Mouse (Mus musculus): ENCODE data around the gene Sprr2h. TPM values are rescaled to one million over a fixed set of nuclear protein-coding genes. Genes with fewer than 3 reads are reported as not detected.

The Sprr2h gene
- polyA plus RNA-seq, 1 experiment: 1.8 TPM

DNA sequence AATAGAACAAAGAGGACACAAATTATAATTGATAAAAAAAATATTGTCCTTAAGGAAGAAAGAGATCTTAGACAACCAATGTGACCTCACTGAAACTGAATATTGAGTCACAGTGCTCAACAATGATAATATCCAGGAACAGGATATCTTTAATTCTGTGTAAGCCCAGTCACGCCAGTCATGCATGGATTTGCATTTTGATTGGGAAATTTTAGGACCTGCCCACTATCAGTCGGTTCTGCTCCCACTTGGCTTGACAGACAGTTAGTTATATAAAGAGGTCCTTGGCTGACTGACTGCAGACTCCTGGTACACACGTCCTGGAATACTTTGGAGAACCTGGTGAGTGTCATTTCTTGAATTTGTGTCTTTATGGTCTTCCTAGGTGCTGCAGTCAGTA, 20.6 kb upstream of the Sprr2h start, which contains the start of gene Sprr2f:
TSS of gene Sprr2f (plus strand) at position 301 of the 400 bp plus-strand sequence.
- Histone ChIP-seq H3K4me3 (ENCODE audit: insufficient read depth, poor library complexity, severe bottlenecking) (no peak within 1 kb of the TSS), H3ac (ENCODE audit: control insufficient read depth, insufficient read length, low read depth) (no peak within 1 kb of the TSS), H3K36me3 (ENCODE audit: control insufficient read depth, insufficient read depth) (no peaks in the 10 kb centered on the region), H3K79me3 (ENCODE audit: low read depth) (no peaks in the 10 kb centered on the region), H3K79me2 (ENCODE audit: control insufficient read depth, insufficient read depth) (no peaks in the 10 kb centered on the region), H3K27me3 (ENCODE audit: control insufficient read depth, insufficient read depth, insufficient read length) (no peaks in the 10 kb centered on the region)
- no peak for TF ChIP-seq MYOD1 (IDR thresholded peaks at IDR 0.05; ENCODE audit: control insufficient read depth, insufficient read length, low read depth)
- no peak for TF ChIP-seq CTCF (IDR thresholded peaks at IDR 0.05; ENCODE audit: control insufficient read depth, insufficient read depth, insufficient read length)
- TF ChIP-seq MYOG (IDR thresholded peaks at IDR 0.05; ENCODE audit: control insufficient read depth, extremely low read depth, insufficient read length): no peak
- TF ChIP-seq MAX (IDR thresholded peaks at IDR 0.05): no peak
- no peak for TF ChIP-seq FOSL1 (IDR thresholded peaks at IDR 0.05; ENCODE audit: insufficient read depth, low read length, poor library complexity, severe bottlenecking)
- no peak for TF ChIP-seq USF1 (IDR thresholded peaks at IDR 0.05; ENCODE audit: low read depth)
- TF ChIP-seq CEBPB (IDR thresholded peaks at IDR 0.05; ENCODE audit: low read depth): no peak

DNA sequence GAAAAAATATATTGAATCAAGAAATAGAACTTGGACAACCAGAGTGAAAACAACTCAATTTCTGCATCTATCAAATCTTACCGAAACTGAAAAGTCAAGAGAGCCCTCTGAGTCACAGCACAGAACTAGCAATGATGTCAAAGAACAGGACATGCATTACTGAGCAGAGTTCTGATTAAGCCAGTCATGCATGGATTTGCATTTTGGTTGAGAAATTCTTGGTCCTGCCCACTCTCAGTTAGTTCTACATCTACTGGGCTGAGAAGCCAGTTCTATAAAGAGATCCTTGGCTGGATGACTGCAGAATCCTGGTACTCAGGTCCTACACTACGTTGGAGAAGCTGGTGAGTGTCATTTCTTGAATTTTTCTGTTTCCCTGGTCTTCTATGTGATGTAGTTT, 11.9 kb upstream of the Sprr2h start:
- no peaks in the 10 kb centered on the region for H3K79me2 ChIP-seq (ENCODE audit: control insufficient read depth, insufficient read depth)
- H3ac ChIP-seq (ENCODE audit: control insufficient read depth, insufficient read length, low read depth): no peak overlapping the region
- H3K4me3 ChIP-seq (ENCODE audit: insufficient read depth, poor library complexity, severe bottlenecking): no peak overlapping the region
- H3K36me3 ChIP-seq (ENCODE audit: control insufficient read depth, insufficient read depth): no peaks in the 10 kb centered on the region
- no peaks in the 10 kb centered on the region for H3K79me3 ChIP-seq (ENCODE audit: low read depth)
- no peaks in the 10 kb centered on the region for H3K27me3 ChIP-seq (ENCODE audit: control insufficient read depth, insufficient read depth, insufficient read length)
- no peak for TF ChIP-seq MYOD1 (IDR thresholded peaks at IDR 0.05; ENCODE audit: control insufficient read depth, insufficient read length, low read depth)
- TF ChIP-seq CEBPB (IDR thresholded peaks at IDR 0.05; ENCODE audit: low read depth): no peak

DNA sequence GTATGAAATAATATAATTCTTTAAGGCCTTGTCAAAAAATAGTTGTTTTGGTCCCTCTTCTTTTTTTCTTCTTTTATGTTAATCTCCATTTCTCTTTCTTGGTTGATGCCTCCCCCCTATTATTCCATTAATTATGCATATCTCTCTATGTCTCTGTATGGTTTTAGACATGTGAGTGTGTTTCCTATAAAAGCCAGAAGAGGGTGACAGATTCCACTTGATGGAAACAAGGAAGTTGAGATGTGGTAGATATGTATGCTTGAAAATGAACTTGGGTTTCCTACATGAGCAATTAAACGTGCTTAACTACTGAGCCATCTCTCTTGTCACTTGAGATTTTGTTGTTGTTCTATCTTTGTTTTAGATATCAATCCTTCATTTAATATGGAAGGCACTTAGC, 8.8 kb downstream of the Sprr2h start:
- no peaks in the 10 kb centered on the region for H3K79me3 ChIP-seq (ENCODE audit: low read depth)
- H3K4me3 ChIP-seq (ENCODE audit: insufficient read depth, poor library complexity, severe bottlenecking): no peak overlapping the region
- TF ChIP-seq MAX (IDR thresholded peaks at IDR 0.05) (no peak), MYOG (IDR thresholded peaks at IDR 0.05; ENCODE audit: control insufficient read depth, extremely low read depth, insufficient read length) (no peak), USF1 (IDR thresholded peaks at IDR 0.05; ENCODE audit: low read depth) (no peak), MYOD1 (IDR thresholded peaks at IDR 0.05; ENCODE audit: control insufficient read depth, insufficient read length, low read depth) (no peak), FOSL1 (IDR thresholded peaks at IDR 0.05; ENCODE audit: insufficient read depth, low read length, poor library complexity, severe bottlenecking) (no peak), CTCF (IDR thresholded peaks at IDR 0.05; ENCODE audit: control insufficient read depth, insufficient read depth, insufficient read length) (no peak)
- no peaks in the 10 kb centered on the region for H3K36me3 ChIP-seq (ENCODE audit: control insufficient read depth, insufficient read depth)
- H3K27me3 ChIP-seq (ENCODE audit: control insufficient read depth, insufficient read depth, insufficient read length): no peaks in the 10 kb centered on the region
- no peak overlapping the region for H3ac ChIP-seq (ENCODE audit: control insufficient read depth, insufficient read length, low read depth)
- no peaks in the 10 kb centered on the region for H3K79me2 ChIP-seq (ENCODE audit: control insufficient read depth, insufficient read depth)

DNA sequence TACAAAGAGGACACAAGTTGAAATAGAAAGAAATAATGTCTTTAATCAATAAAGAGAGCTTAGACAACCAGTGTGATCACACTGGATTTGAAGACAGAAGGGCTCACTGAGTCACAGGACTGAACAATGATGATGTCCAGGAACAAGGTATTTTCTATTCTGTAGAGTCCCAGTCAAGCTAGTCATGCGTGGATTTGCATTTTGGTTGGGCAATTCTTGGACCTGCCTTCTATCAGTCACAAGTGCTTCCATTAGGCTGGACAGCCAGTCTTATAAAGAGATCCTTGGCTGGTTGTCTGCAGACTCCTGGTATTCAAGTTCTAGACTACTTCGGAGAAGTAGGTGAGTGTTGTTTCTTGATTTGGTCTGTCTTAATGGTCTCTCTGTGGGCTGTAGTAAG, 22.2 kb downstream of the Sprr2h start, which contains the start of gene Sprr2i:
TSS of gene Sprr2i (plus strand) at position 301 of the 400 bp plus-strand sequence.
- Histone ChIP-seq H3K4me3 (ENCODE audit: insufficient read depth, poor library complexity, severe bottlenecking) (no peak within 1 kb of the TSS), H3K36me3 (ENCODE audit: control insufficient read depth, insufficient read depth) (no peaks in the 10 kb centered on the region), H3K79me2 (ENCODE audit: control insufficient read depth, insufficient read depth) (no peaks in the 10 kb centered on the region), H3ac (ENCODE audit: control insufficient read depth, insufficient read length, low read depth) (no peak within 1 kb of the TSS), H3K27me3 (ENCODE audit: control insufficient read depth, insufficient read depth, insufficient read length) (no peaks in the 10 kb centered on the region), H3K79me3 (ENCODE audit: low read depth) (no peaks in the 10 kb centered on the region)
- TF ChIP-seq FOSL1 (IDR thresholded peaks at IDR 0.05; ENCODE audit: insufficient read depth, low read length, poor library complexity, severe bottlenecking) (no peak), CTCF (IDR thresholded peaks at IDR 0.05; ENCODE audit: control insufficient read depth, insufficient read depth, insufficient read length) (no peak), USF1 (IDR thresholded peaks at IDR 0.05; ENCODE audit: low read depth) (no peak), MYOG (IDR thresholded peaks at IDR 0.05; ENCODE audit: control insufficient read depth, extremely low read depth, insufficient read length) (no peak), MAX (IDR thresholded peaks at IDR 0.05) (no peak), MYOD1 (IDR thresholded peaks at IDR 0.05; ENCODE audit: control insufficient read depth, insufficient read length, low read depth) (no peak), CEBPB (IDR thresholded peaks at IDR 0.05; ENCODE audit: low read depth) (no peak)

DNA sequence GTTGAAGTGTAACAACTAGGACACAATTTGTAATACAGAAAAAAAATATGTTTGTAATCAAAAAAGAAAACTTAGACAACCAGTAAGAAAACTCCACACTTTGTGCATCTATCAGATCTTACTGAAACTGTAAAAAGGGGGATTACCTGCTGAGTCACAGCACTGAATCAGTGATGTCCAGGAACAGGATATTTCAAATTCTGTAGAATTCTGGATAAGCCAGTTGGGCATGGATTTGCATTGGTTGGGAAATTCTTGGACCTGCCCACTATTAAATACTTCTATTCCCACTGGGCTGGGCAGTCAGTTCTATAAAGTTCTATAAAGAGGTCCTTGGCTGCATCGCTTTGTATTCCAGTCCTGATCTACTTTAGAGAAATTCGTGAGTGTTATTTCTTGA, 32.3 kb downstream of the Sprr2h start, which contains the start of gene Sprr2j-ps:
TSS of gene Sprr2j-ps (plus strand) at position 301 of the 400 bp plus-strand sequence.
- Histone ChIP-seq H3K36me3 (ENCODE audit: control insufficient read depth, insufficient read depth) (no peaks in the 10 kb centered on the region), H3K79me3 (ENCODE audit: low read depth) (no peaks in the 10 kb centered on the region), H3K4me3 (ENCODE audit: insufficient read depth, poor library complexity, severe bottlenecking) (no peak within 1 kb of the TSS), H3K27me3 (ENCODE audit: control insufficient read depth, insufficient read depth, insufficient read length) (no peaks in the 10 kb centered on the region), H3ac (ENCODE audit: control insufficient read depth, insufficient read length, low read depth) (no peak within 1 kb of the TSS), H3K79me2 (ENCODE audit: control insufficient read depth, insufficient read depth) (no peaks in the 10 kb centered on the region)
- no peak for TF ChIP-seq FOSL1 (IDR thresholded peaks at IDR 0.05; ENCODE audit: insufficient read depth, low read length, poor library complexity, severe bottlenecking)

DNA sequence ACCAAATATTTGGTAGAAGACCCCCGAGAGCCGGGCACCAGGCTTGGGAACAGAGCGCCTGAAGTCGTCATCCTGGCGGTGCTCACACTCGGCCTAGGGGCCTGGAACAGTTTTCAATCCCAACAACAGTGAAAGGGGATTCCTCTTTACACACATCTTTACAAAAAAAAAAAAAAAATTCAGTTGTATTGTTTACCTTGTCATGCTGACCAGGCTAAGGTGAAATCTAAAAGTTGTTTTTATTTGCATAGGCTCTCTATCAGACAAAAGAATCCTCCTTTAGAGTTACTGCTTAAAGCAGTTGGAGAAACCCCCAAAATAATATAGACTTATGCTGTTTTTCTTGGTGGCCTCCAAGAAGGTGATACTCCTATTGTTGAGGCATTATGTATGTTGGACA, 43.8 kb downstream of the Sprr2h start, which contains the start of gene Gm9774:
TSS of gene Gm9774 (minus strand) at position 101 of the 400 bp plus-strand sequence.
- Histone ChIP-seq H3K36me3 (ENCODE audit: control insufficient read depth, insufficient read depth) (no peaks in the 10 kb centered on the region), H3K79me3 (ENCODE audit: low read depth) (no peaks in the 10 kb centered on the region), H3ac (ENCODE audit: control insufficient read depth, insufficient read length, low read depth) (no peak within 1 kb of the TSS), H3K4me3 (ENCODE audit: insufficient read depth, poor library complexity, severe bottlenecking) (no peak within 1 kb of the TSS), H3K27me3 (ENCODE audit: control insufficient read depth, insufficient read depth, insufficient read length) (no peaks in the 10 kb centered on the region), H3K79me2 (ENCODE audit: control insufficient read depth, insufficient read depth) (no peaks in the 10 kb centered on the region)
- TF ChIP-seq MAX (IDR thresholded peaks at IDR 0.05) (no peak), FOSL1 (IDR thresholded peaks at IDR 0.05; ENCODE audit: insufficient read depth, low read length, poor library complexity, severe bottlenecking) (no peak), CEBPB (IDR thresholded peaks at IDR 0.05; ENCODE audit: low read depth) (no peak), MYOD1 (IDR thresholded peaks at IDR 0.05; ENCODE audit: control insufficient read depth, insufficient read length, low read depth) (no peak), MYOG (IDR thresholded peaks at IDR 0.05; ENCODE audit: control insufficient read depth, extremely low read depth, insufficient read length) (no peak), USF1 (IDR thresholded peaks at IDR 0.05; ENCODE audit: low read depth) (no peak), CTCF (IDR thresholded peaks at IDR 0.05; ENCODE audit: control insufficient read depth, insufficient read depth, insufficient read length) (no peak)

Data from C2C12 (cell line).